Mouse (Mus musculus) liver, embryonic 11.5 days (tissue): ENCODE results near the gene Ubxn10. TPM values are rescaled to one million over a fixed set of nuclear protein-coding genes. Genes with fewer than 3 reads are reported as not detected.
A peak's percentile ranks its signal among the peaks of the same experiment; 100 is the strongest.

Source experiments
- ATAC-seq: fragments of 200-750 bp; cut with Nextera tagmentation; replicated peaks from 2 replicates; pipeline ENCODE4 v1.8.0; 2017; ENCODE audit warnings: moderate number of reproducible peaks, mild to moderate bottlenecking, moderate TSS enrichment, moderate library complexity; ENCODE audit not compliant: low FRiP score
- DNase-seq: peaks from one replicate; pipeline ENCODE4 v3.0.0-alpha.2; 2017; ENCODE audit warnings: low spot score
- H3K27ac ChIP-seq: fragments of 300-500 bp; sonication (generic); 2 replicates; pipeline ENCODE4 v1.5.1; 2014; ENCODE audit warnings: mild to moderate bottlenecking, low read depth, low read length, control low read depth
- H3K27me3 ChIP-seq: fragments of 300-500 bp; sonication (generic); replicated peaks from 2 replicates; pipeline ENCODE4 v1.6.1; 2014; ENCODE audit warnings: low read length, mixed read lengths; ENCODE audit not compliant: control insufficient read depth, insufficient read depth
- H3K36me3 ChIP-seq: fragments of 300-500 bp; sonication (generic); 2 replicates; pipeline ENCODE4 v1.6.1; 2014; ENCODE audit warnings: mild to moderate bottlenecking, low read length, moderate library complexity, mixed read lengths; ENCODE audit not compliant: control insufficient read depth, insufficient read depth
- H3K4me1 ChIP-seq: fragments of 300-500 bp; sonication (generic); replicated peaks from 2 replicates; pipeline ENCODE4 v1.6.1; 2014; ENCODE audit warnings: low read length, mixed read lengths; ENCODE audit not compliant: control insufficient read depth, insufficient read depth
- H3K4me2 ChIP-seq: fragments of 300-500 bp; sonication (generic); 2 replicates; pipeline ENCODE4 v1.6.1; 2014; ENCODE audit warnings: mild to moderate bottlenecking, control low read depth, moderate library complexity
- H3K4me3 ChIP-seq: fragments of 300-500 bp; sonication (generic); 2 replicates; pipeline ENCODE4 v1.5.1; 2014; ENCODE audit warnings: low read depth, low read length, control low read depth
- H3K9ac ChIP-seq: fragments of 300-500 bp; sonication (generic); 2 replicates; pipeline ENCODE4 v1.6.1; 2014; ENCODE audit warnings: low read depth, low read length, control low read depth
- H3K9me3 ChIP-seq: fragments of 300-500 bp; sonication (generic); 2 replicates; pipeline ENCODE4 v1.6.1; 2016; ENCODE audit warnings: low read length, inconsistent platforms, mixed read lengths; ENCODE audit not compliant: control insufficient read depth
- WGBS: fragments of 180-500 bp; shearing (Covaris S2); extraction: QIAGEN DNeasy Blood & Tissue Kit; methylation state at CpG from one replicate; pipeline ENCODE4 v1.1.7; 2014; 5-methylcytosine and 5-hydroxymethylcytosine counted together
- polyA plus RNA-seq: library from polyadenylated mRNA; unstranded; fragments of >200 nt; fragmentation: Nextera tagmentation; extraction: Ambion mirVana; gene quantifications from 2 replicates; pipeline ENCODE4 v1.2.1, GENCODE M21; 2014

The Ubxn10 gene
- polyA plus RNA-seq, 1 experiment from 2014 or later, result 0.48 TPM

DNA sequence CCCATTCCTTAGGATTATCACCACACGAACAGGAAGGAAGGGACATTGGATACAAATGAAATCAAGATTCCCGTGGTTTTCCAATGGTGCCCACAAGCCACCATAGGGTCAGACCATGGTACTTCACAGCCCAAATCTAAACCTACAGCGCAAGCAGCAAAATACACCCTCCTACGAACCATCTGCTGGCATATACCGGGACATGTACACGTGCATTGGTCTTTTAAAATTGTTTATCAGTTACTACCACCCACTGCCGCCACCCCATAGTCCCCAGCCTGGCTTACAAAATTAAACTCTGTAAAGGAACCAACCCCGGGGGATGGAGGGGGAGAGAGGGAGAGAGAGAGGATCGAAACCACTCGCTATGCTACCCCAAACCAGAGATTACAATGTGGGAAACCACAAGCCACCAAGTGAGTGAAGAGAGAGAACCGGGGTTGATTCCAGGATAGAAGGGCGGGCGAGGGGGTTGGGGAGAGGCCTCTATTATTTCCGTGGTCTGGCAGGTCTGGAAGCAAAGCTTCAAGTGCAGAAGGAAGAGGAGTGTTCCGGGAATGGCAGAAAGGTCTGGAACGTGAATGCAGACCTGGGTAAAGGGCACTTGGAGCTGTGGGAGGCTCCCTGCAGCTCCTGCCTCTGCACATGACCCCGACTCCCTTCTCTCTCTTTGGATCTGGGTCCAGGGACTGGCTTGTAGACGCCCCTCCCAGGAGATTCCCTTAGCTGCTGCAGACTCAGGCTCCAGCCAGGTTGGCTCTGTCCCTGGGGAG is 12.4 kb downstream of the Ubxn10 start, which contains the start of gene Pla2g2c:
TSS of gene Pla2g2c (plus strand) at position 439 of the 773 bp plus-strand sequence.
- peak within 1 kb of the TSS; percentile 35 for H3K4me2 ChIP-seq
- ATAC-seq (no peak; the same call in 1 of the 2 replicates), DNase-seq (no peak)
- H3K9me3 ChIP-seq, result no peaks in the 10 kb centered on the region
- H3K4me3 ChIP-seq, result no peak within 1 kb of the TSS
- peaks cover 6% of the 10 kb centered on the region; the same call in 1 of the 2 replicates for H3K4me1 ChIP-seq
- no peaks in the 10 kb centered on the region for H3K36me3 ChIP-seq
- 34% methylated on average over 18 of the region's 18 CpGs for WGBS
- H3K27me3 ChIP-seq, result peaks cover 13% of the 10 kb centered on the region
- H3K9ac ChIP-seq, result no peak within 1 kb of the TSS
- H3K27ac ChIP-seq, result no peak within 1 kb of the TSS

DNA sequence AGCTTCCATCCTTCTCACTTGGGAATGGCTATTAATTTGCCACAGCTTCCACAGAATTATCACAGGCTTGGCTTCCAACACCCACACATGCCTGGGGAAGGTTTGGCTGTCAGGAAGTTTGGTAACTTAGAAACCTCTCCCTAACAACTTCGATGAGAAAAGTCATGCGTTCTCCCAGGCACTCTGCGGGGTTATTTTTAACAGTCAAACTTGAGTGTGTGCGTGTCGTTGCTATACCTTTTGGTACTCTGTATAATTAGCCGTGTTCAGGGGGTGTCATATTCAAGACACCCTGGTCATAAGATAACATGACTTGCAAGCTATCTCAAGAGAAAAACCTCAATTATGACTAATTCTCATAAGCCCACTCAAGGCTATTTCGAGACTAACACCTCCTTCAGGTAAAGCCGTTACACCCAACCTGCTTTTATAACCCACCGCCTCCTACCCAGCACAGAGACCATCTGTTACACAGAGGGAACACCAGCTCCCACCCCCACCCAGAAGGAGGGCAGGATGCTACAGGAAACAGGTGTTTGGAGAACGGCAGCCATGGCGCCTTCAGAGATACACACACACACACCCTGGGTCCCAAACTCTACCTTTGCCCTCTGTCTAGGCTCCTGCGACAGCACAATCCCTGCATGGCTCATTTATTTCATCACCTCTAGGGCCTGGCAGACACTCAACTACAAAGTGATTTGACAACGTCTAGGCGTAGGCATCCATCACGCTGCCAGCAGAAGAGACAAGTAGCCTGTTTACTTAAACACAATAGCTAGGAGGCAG is 13.3 kb downstream of the Ubxn10 start:
- Histone ChIP-seq H3K4me3 (no peak overlapping the region), H3K4me2 (no peak overlapping the region), H3K36me3 (no peaks in the 10 kb centered on the region), H3K9me3 (no peaks in the 10 kb centered on the region), H3K9ac (no peak overlapping the region), H3K27ac (no peak overlapping the region), H3K27me3 (peaks cover 13% of the 10 kb centered on the region), H3K4me1 (peaks cover 6% of the 10 kb centered on the region; the same call in 1 of the 2 replicates)
- ATAC-seq, result no peak
- WGBS, result 56% methylated on average over 15 of the region's 15 CpGs
- no peak for DNase-seq

DNA sequence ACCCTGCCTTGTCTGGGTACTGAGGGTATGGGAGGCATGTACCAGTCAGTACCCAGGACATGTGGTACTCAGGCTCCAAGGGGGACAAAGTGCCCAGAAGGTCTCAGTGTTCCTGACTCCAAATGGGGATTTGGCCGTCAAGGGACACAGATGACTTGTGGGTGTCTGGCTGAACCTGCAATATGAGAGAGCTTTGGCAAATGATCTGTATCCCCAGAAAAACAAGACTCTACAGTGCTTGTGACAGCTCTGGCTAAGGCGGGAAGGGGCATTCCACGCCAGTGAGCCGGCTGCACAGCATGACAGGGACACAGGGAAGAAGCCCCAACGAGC is 17.7 kb downstream of the Ubxn10 start:
- 72% methylated on average over 5 of the region's 5 CpGs for WGBS
- H3K27me3 ChIP-seq, result peaks cover 7% of the 10 kb centered on the region; the same call in 1 of the 2 replicates
- H3K36me3 ChIP-seq, result no peaks in the 10 kb centered on the region
- no peaks in the 10 kb centered on the region for H3K9me3 ChIP-seq
- no peak overlapping the region for H3K9ac ChIP-seq
- H3K27ac ChIP-seq, result no peak overlapping the region
- no peak for DNase-seq
- H3K4me2 ChIP-seq, result no peak overlapping the region
- no peak for ATAC-seq
- H3K4me1 ChIP-seq, result 0 out of 2 replicates have a peak, but pooled peaks cover under 1% of the 10 kb centered on the region
- no peak overlapping the region for H3K4me3 ChIP-seq

DNA sequence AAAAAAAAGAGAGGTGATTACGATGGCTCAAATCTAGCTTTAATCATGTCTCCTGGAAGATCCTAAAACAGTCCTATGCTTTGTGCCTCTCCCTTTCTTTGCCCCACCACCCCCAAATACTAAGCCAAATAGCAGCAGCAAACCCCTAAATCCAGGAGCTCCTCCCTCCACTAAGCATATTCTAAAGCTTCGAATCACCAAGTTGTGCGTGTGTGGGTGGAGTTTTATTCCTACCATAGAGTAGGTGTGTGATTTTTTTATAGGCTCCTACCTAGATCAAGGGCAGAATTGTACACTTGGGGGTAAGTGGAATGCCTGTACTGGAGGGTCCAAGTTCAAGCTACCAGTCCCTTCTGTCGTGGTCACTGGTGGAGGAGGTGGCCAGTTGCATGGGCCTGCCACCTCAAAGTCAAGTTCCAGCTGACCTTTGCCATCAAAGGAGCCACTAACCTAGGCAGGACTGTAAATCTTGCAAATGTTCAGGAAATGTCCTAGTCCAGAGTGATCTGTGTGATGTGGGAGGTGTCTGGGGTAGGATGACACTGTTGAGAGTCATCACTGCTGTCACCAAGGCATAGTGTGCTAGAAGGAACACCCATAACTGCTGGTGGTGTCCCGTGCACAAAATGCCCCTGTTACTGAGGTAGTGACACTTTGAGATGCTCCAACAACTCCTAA is 18.2 kb downstream of the Ubxn10 start:
- 77% methylated on average over 5 of the region's 5 CpGs for WGBS
- H3K4me1 ChIP-seq, result no peaks in the 10 kb centered on the region
- H3K9me3 ChIP-seq, result no peaks in the 10 kb centered on the region
- H3K4me3 ChIP-seq, result no peak overlapping the region
- no peak overlapping the region for H3K4me2 ChIP-seq
- ATAC-seq, result no peak
- DNase-seq, result no peak
- no peak overlapping the region for H3K9ac ChIP-seq
- H3K27me3 ChIP-seq, result peaks cover 7% of the 10 kb centered on the region; the same call in 1 of the 2 replicates
- no peaks in the 10 kb centered on the region for H3K36me3 ChIP-seq
- H3K27ac ChIP-seq, result no peak overlapping the region

DNA sequence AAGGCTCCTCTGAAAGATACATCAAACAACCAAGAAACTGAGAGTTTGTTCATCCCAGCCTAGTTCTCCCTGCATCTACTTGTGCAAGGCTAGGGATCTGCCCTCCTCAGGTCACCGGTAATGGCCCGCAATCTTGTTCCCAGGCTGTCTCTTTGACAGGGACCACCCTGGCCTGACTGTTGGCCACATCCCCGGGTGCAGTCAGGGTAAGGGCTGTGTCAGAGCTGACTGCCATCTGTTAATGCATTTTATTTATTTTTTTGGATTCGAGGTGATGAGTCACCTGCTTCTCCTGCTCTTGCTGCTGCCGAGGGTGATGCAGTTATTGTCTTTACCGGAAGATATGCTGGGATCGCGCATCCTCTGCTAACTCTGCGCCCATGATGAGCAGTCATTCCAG is 20.3 kb downstream of the Ubxn10 start:
- no peaks in the 10 kb centered on the region for H3K9me3 ChIP-seq
- H3K4me2 ChIP-seq, result no peak overlapping the region
- no peak overlapping the region for H3K27ac ChIP-seq
- H3K4me3 ChIP-seq, result no peak overlapping the region
- no peak for DNase-seq
- WGBS, result 83% methylated on average over 9 of the region's 9 CpGs
- H3K27me3 ChIP-seq, result no peaks in the 10 kb centered on the region
- H3K4me1 ChIP-seq, result no peaks in the 10 kb centered on the region
- H3K36me3 ChIP-seq, result no peaks in the 10 kb centered on the region
- ATAC-seq, result no peak
- H3K9ac ChIP-seq, result no peak overlapping the region

DNA sequence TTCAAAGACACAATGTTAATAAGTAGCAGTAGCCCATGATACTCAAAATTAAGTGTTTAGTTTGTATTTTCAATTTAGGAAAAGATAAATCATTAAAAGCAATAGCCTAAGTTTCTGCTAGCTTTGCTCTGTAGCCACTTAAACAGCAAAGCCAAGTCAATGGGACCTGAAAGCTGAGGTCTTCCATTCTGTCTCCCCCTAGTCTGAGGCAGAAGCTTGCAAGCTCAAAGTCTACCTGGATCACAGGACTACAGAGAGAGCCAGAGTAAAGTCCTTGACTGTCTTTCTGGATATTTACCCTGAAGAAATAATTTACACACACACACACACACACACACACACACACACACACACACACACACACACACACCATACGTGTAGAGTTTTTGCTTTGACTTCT is 22.8 kb downstream of the Ubxn10 start:
- Histone ChIP-seq H3K4me2 (no peak overlapping the region), H3K27ac (no peak overlapping the region), H3K9ac (no peak overlapping the region), H3K36me3 (no peaks in the 10 kb centered on the region), H3K27me3 (no peaks in the 10 kb centered on the region; the same call in 1 of the 2 replicates), H3K4me1 (no peaks in the 10 kb centered on the region), H3K9me3 (no peaks in the 10 kb centered on the region), H3K4me3 (no peak overlapping the region)
- DNase-seq (no peak), ATAC-seq (no peak)
- WGBS, result 47% methylated on average over 1 of the region's 1 CpGs

DNA sequence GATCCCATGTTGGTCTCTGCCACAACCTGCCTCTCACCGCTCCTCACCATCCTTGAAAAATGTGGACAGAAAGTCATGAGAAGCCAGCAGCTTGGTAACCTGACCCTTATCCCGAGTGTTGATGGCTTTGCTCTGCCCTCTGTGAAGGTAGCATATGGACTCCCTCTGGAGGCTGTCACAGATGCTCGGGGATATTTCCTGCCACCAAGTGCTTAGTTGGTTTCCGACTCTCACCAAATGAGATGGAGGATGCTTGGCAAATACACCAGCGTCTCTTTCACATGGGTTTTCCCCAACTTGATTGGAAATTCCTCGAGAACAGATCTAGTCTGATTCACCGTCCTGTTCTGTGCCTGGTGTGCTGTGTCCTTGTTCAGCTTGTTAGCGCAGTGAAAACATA is 24.3 kb downstream of the Ubxn10 start:
- 72% methylated on average over 8 of the region's 8 CpGs for WGBS

DNA sequence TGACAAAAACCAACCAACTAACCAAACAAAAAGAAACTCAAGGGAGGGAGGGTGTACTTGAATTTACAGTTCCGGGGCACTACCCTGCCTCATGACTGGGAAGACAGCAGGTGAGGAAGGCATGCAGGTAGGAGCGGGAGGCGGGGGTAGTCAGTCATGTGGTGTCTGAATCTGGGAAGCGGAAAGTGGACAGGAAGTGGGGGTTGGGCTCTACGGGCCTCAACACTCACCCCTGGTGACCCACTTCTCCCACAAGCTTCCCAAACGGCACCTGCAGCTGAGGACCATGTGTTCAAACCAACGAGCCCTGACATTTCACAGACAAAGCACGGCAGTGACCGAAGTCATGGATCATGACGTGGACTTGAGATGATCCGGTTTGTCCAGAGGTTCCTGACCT is 24.9 kb downstream of the Ubxn10 start:
- no peak overlapping the region for H3K4me2 ChIP-seq
- no peak overlapping the region for H3K4me3 ChIP-seq
- no peaks in the 10 kb centered on the region; the same call in 1 of the 2 replicates for H3K27me3 ChIP-seq
- H3K9me3 ChIP-seq, result no peaks in the 10 kb centered on the region
- no peak overlapping the region for H3K27ac ChIP-seq
- H3K36me3 ChIP-seq, result no peaks in the 10 kb centered on the region
- H3K4me1 ChIP-seq, result no peaks in the 10 kb centered on the region
- no peak overlapping the region for H3K9ac ChIP-seq
- WGBS, result 69% methylated on average over 11 of the region's 11 CpGs
- ATAC-seq (no peak), DNase-seq (no peak)

More for the DNA sequence above, 24.3 kb downstream of the Ubxn10 start:
- H3K4me2 ChIP-seq, result no peak overlapping the region
- H3K9ac ChIP-seq, result no peak overlapping the region
- H3K27me3 ChIP-seq, result no peaks in the 10 kb centered on the region; the same call in 1 of the 2 replicates
- no peak for DNase-seq
- ATAC-seq, result no peak
- H3K4me3 ChIP-seq, result no peak overlapping the region
- no peaks in the 10 kb centered on the region for H3K36me3 ChIP-seq
- H3K27ac ChIP-seq, result no peak overlapping the region
- H3K9me3 ChIP-seq, result no peaks in the 10 kb centered on the region
- no peaks in the 10 kb centered on the region for H3K4me1 ChIP-seq
